28 mouse cellular contexts compared by ENCODE assay signal in genomic region chr14:39079461-39079860, GRCm38 (mm10).
DNase-seq lines count a peak whose midpoint lies in the region; ATAC-seq lines count a peak whose summit lies in the region.
"Had no signal": no experiment of that assay in that cellular context is flagged by ENCODE, and none has a peak within 500 bp of the region (broad histone marks: within the 10 kb centered on the region; RNA-seq: fewer than 3 reads in every experiment).

No protein-coding gene starts in this region.

- no peak for ATAC-seq in hindbrain, embryonic 13.5 days (ENCODE audit: low FRiP score)
- ATAC-seq: forebrain, embryonic 14.5 days; forebrain, postnatal 0 days; Patski had no signal

- no peaks in the 10 kb centered on the region for H3K27me3 ChIP-seq in hindbrain, embryonic 13.5 days
- H3K27me3 ChIP-seq: CH12.LX; embryonic facial prominence, embryonic 12.5 days; embryonic facial prominence, embryonic 15.5 days; heart, embryonic 12.5 days; heart, embryonic 15.5 days; hindbrain, embryonic 15.5 days; Patski had no signal

- no peaks in the 10 kb centered on the region for H3K9me3 ChIP-seq in hindbrain, embryonic 13.5 days
- H3K9me3 ChIP-seq: embryonic facial prominence, embryonic 12.5 days; embryonic facial prominence, embryonic 15.5 days; G1E; heart, embryonic 12.5 days; heart, embryonic 15.5 days; hindbrain, embryonic 15.5 days had no signal

- DNase-seq in frontal cortex, postnatal 36 days (ENCODE audit: low spot score in 2 of 2), result peak; percentile 21 to 57
- DNase-seq in frontal cortex, postnatal 10 days (ENCODE audit: low spot score in 2 of 2), result no peak
- DNase-seq in left cerebral cortex, adult 18-20 months (ENCODE audit: low spot score in 2 of 2), result peak; percentile 26 to 45
- DNase-seq in left cerebral cortex, postnatal 10 days (ENCODE audit: extremely low spot score in 1 of 2, low spot score in 2 of 2), result no peak
- peak; percentile 67 for DNase-seq in brain, adult 2 months (ENCODE audit: low read depth, low spot score)
- DNase-seq in right cerebral cortex, postnatal 25 days, result peak; percentile 10
- no peak for DNase-seq in heart, postnatal 4 days
- DNase-seq: adrenal gland, postnatal 10 days; adrenal gland, postnatal 36 days; B cell, adult 2 months; cerebellum, adult 11 months; cerebellum, adult 9-11 months; cerebellum, postnatal 25 days; forebrain, postnatal 0 days; gastrocnemius, postnatal 25 days; heart, adult 18-20 months; heart, postnatal 10 days; heart, postnatal 36 days had no signal

- no peaks in the 10 kb centered on the region for H3K36me3 ChIP-seq in hindbrain, embryonic 13.5 days
- H3K36me3 ChIP-seq: embryonic facial prominence, embryonic 12.5 days; embryonic facial prominence, embryonic 15.5 days; G1E; heart, embryonic 12.5 days; heart, embryonic 15.5 days; hindbrain, embryonic 15.5 days had no signal

- WGBS in hindbrain, embryonic 13.5 days, result 82% methylated on average over 1 of the region's 1 CpGs

- H3K4me1 ChIP-seq in hindbrain, embryonic 13.5 days (replicated peaks), result no peaks in the 10 kb centered on the region
- H3K4me1 ChIP-seq: embryonic facial prominence, embryonic 12.5 days; embryonic facial prominence, embryonic 15.5 days; heart, embryonic 12.5 days; heart, embryonic 15.5 days; hindbrain, embryonic 15.5 days had no signal

- no peak overlapping the region for H3K9ac ChIP-seq in hindbrain, embryonic 13.5 days
- H3K9ac ChIP-seq: embryonic facial prominence, embryonic 12.5 days; embryonic facial prominence, embryonic 15.5 days; forebrain, postnatal 0 days; heart, embryonic 12.5 days; heart, embryonic 15.5 days; hindbrain, embryonic 15.5 days had no signal

- no peak overlapping the region for H3K4me3 ChIP-seq in hindbrain, embryonic 13.5 days
- H3K4me3 ChIP-seq: embryonic facial prominence, embryonic 12.5 days; embryonic facial prominence, embryonic 15.5 days; heart, embryonic 12.5 days; heart, embryonic 15.5 days; hindbrain, embryonic 15.5 days had no signal

- H3K27ac ChIP-seq in hindbrain, embryonic 13.5 days, result no peak overlapping the region
- H3K27ac ChIP-seq: embryonic facial prominence, embryonic 12.5 days; embryonic facial prominence, embryonic 15.5 days; heart, embryonic 15.5 days; hindbrain, embryonic 15.5 days had no signal

- intact Hi-C loops in left cerebral cortex, postnatal 10 days (cut with DNase I), result no loop called here

- no peak overlapping the region for H3K4me2 ChIP-seq in hindbrain, embryonic 13.5 days
- H3K4me2 ChIP-seq: embryonic facial prominence, embryonic 12.5 days; embryonic facial prominence, embryonic 15.5 days; heart, embryonic 12.5 days; heart, embryonic 15.5 days; hindbrain, embryonic 15.5 days had no signal

Comparison
In these comparisons a context has a peak if more than half of its experiments do, and no peak if none do; other contexts are left out.
1. DNase-seq: peak in frontal cortex, postnatal 36 days (2 of 2), left cerebral cortex, adult 18-20 months (2 of 2), brain, adult 2 months (single experiment) and right cerebral cortex, postnatal 25 days (single experiment); none in frontal cortex, postnatal 10 days (0 of 2), left cerebral cortex, postnatal 10 days (0 of 2) and heart, postnatal 4 days (single experiment).